Mouse (Mus musculus) granulocyte monocyte progenitor cell, adult 5-6 weeks (primary cell): Measurements from ENCODE around the gene Fubp1. TPM values are rescaled to one million over a fixed set of nuclear protein-coding genes. Genes with fewer than 3 reads are reported as not detected.
A peak's percentile ranks its signal among the peaks of the same experiment; 100 is the strongest.

Experiments used
- ATAC-seq: replicated peaks from 2 replicates; pipeline ENCODE4 v1.8.0; 2016; ENCODE audit warnings: mild to moderate bottlenecking, moderate TSS enrichment, inconsistent platforms; ENCODE audit not compliant: poor library complexity, severe bottlenecking
- total RNA-seq, 2 experiments: library from RNA; stranded (forward) in 1 of 2; stranded (reverse) in 1 of 2; fragments of 200-712, 200-1000 nt in 1 of 2; fragments of >200 nt in 1 of 2; fragmentation: Nextera tagmentation in 1 of 2; gene quantifications; 2 replicates each; pipeline ENCODE4 v1.2.3; 2014 to 2017

The Fubp1 gene
- total RNA-seq, 2 experiments from 2014 or later: 173 to 225 TPM

GRCm38 (mm10) chr3:152229271-152229670 is 19.0 kb downstream of the Fubp1 start:
- ATAC-seq: no peak

GRCm38 (mm10) chr3:152231333-152232100 is 21.3 kb downstream of the Fubp1 start:
- no peak for ATAC-seq

- no peak for ATAC-seq
Measured at GRCm38 (mm10) chr3:152235238-152235637, 25.0 kb downstream of the Fubp1 start.

GRCm38 (mm10) chr3:152235805-152236204 is 25.6 kb downstream of the Fubp1 start:
- ATAC-seq: no peak

- peak; percentile 54 for ATAC-seq
Measured at GRCm38 (mm10) chr3:152238836-152239235, 28.6 kb downstream of the Fubp1 start.

GRCm38 (mm10) chr3:152239592-152239991 is 29.4 kb downstream of the Fubp1 start:
- no peak for ATAC-seq

- no peak for ATAC-seq
Measured at GRCm38 (mm10) chr3:152241098-152241497, 30.9 kb downstream of the Fubp1 start.

- ATAC-seq: no peak
Measured at GRCm38 (mm10) chr3:152243304-152243703, 33.1 kb downstream of the Fubp1 start.

- no peak for ATAC-seq
Measured at GRCm38 (mm10) chr3:152245273-152245910, 35.2 kb downstream of the Fubp1 start.

- ATAC-seq: no peak
Measured at GRCm38 (mm10) chr3:152247708-152248107, 37.5 kb downstream of the Fubp1 start.

- ATAC-seq: no peak
Measured at GRCm38 (mm10) chr3:152250487-152250886, 40.3 kb downstream of the Fubp1 start.

- ATAC-seq: no peak
Measured at GRCm38 (mm10) chr3:152257528-152257927, 47.3 kb downstream of the Fubp1 start.

GRCm38 (mm10) chr3:152259409-152259808 is 49.2 kb downstream of the Fubp1 start:
- ATAC-seq: peak; percentile 80

GRCm38 (mm10) chr3:152260362-152260761 is 50.1 kb downstream of the Fubp1 start:
- ATAC-seq: no peak

GRCm38 (mm10) chr3:152261436-152261835 is 51.2 kb downstream of the Fubp1 start:
- ATAC-seq: peak; percentile 33

- ATAC-seq: peak; percentile 47
Measured at GRCm38 (mm10) chr3:152261948-152262347, 51.7 kb downstream of the Fubp1 start.

- ATAC-seq: no peak
Measured at GRCm38 (mm10) chr3:152264374-152264773, 54.2 kb downstream of the Fubp1 start.

GRCm38 (mm10) chr3:152264830-152265229 is 54.6 kb downstream of the Fubp1 start:
- no peak for ATAC-seq

GRCm38 (mm10) chr3:152265351-152266035 is 55.3 kb downstream of the Fubp1 start:
- ATAC-seq: peak; percentile 46

GRCm38 (mm10) chr3:152266036-152266421 is 55.8 kb downstream of the Fubp1 start, which contains the start of gene Nexn:
Nexn (minus strand) TSS chr3:152266350.
- no peak for ATAC-seq

- ATAC-seq: no peak
Measured at GRCm38 (mm10) chr3:152268099-152268498, 57.9 kb downstream of the Fubp1 start.
